Mouse (Mus musculus): ENCODE results near the gene Fabp2.

The Fabp2 gene

DNA sequence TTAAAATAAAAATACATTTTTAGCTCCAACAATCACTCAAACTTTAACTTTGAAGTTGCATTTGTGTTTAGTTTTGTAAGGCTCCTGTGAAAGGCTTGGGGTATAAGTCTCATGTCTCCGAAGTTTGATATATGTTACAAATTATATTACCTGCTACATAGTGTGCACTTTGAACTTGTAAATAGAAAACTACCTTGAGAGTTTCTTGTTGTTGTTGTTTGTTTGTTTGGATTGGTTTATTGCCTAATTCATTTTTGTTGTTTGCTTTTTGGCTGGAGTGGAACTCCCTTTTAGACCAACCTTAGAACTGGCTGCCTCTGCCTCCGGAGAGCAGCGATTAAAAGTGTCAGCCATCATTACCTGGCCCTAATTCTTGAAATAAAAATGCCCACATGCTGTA is at the start of gene Fabp2:
Fabp2 (plus strand) TSS at position 301 of the 400 bp plus-strand sequence.
- DNase-seq (ENCODE audit: low read depth, low spot score) = no peak

DNA sequence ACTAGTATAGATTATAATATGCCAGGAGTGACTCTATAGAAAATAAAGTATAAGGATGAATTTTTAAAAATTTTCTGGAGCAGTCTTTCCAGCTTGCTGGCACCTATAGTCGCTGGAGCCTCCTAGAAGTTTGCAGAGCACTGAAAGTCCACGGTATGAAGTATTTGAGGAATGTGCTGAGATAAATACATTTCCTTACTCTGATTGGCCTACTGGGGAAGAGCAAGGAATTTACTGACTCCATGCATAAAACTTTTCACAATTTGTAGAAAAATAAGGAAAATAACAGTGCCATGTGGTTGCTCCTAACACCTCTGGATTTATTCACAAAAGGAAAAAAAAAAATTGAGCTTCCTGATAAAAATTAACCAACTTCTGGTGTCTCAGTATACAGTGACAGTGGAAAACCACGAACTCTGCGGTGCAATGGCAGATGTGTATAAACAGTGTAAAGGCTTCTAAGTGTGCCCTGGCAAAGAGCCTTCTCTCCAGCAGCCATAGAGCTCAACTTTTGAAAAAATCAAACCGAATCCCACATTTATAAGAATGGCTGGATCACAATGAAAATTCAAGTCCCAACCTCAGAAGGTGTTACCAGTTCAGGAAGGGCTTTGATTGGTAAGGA is 46.4 kb upstream of the Fabp2 start:
- DNase-seq (ENCODE audit: low read depth, low spot score) = no peak

DNA sequence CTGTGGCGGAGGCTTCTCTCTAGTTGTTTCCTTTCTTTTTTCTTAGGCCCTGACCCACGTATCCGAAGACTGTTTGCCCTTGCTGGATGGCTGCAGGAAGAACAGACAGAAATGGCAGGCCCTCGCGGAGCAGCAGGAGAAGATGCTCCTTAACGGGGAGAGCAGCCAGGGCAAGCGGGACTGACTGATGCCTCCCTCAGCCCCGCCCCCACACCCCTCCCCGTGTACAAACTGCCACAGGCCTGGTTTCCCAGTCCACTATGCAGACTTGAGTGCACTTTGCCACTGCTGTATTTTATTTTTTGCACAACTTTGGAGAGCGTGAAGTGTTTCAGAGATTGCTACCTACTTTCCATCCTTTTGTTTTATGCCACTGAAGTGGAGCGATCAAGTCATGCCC is 39.7 kb upstream of the Fabp2 start:
- DNase-seq (ENCODE audit: low read depth, low spot score) = no peak

DNA sequence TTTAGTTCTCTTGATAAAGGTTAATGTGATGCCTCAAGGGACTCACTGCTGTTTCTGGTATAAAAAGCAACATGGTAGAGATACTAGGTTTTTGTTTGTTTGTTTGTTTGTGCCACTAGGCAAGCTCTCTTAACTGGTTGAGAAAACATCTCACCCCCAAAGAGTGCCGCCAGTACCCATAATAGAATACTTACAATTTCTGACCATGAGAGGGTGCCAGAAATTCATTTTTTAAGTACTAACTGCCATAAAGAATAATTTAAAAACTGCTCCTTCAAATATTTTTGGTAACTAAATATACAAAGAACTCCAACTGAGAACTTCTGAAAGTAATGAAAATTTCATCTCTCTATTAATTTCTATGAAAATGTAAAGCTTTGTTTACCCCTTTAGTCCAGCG is 35.0 kb upstream of the Fabp2 start:
- peak; percentile 20 for DNase-seq (ENCODE audit: low read depth, low spot score)

DNA sequence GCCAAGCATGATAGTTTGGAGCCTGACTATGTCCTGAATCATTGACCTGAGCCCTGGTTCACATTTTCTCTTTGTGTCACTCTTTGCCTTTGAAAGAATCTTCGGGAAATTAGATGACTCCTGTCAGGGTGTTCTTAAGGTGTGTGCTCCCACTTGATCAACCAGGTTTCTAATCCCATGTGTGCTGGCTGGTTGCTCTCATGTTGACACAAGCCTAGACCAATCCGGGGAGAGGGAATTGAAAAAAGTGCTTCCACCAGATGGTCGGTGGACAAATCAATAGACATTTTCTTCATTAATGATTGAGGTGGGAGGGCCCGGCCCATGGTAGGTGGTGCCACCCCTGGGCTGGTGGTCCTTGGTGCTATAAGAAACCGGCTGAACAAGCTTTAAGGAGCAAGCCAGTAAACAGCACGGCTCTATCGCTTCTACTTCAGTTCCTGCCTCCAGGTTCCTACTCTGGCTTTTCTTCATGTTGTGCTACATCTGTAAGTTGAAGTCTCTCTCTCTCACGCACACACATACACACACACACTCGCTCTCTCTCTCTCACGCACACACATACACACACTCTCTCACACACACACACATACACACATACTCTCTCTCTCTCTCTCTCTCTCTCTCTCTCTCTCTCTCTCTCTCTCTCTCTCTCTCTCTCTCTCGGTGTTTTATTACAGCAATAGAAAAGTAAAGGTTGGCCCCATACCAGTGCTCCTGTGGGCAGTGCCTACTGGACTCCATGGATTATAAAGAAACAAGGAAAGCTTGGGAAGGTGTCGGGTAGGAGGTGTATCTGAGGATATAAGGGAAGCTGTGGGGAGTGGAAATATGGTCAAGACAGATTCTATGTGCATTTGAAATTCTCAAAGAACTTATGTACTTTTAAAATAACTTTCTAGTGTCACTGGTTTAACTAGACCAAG is 34.0 kb upstream of the Fabp2 start:
- DNase-seq (ENCODE audit: low read depth, low spot score) = peak; percentile 8

DNA sequence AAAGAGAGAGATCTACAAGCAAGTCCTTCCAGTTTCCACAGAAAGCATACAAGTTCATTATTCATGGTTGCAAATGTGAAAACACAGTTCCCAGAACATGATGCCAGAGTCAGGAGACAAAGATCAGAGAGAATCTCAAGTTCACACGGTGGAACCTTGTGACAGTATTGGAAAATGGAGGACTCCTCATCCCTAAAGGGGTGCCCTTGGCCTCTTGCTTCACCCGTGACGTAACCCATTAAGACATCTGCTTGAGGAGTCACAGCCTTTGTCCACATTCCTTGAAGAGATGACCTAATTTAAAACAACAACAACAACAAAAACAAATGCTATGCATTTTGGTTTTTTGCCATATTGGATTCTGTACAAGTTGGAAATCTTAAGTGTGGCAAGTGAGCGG is 29.8 kb upstream of the Fabp2 start:
- no peak for DNase-seq (ENCODE audit: low read depth, low spot score)

DNA sequence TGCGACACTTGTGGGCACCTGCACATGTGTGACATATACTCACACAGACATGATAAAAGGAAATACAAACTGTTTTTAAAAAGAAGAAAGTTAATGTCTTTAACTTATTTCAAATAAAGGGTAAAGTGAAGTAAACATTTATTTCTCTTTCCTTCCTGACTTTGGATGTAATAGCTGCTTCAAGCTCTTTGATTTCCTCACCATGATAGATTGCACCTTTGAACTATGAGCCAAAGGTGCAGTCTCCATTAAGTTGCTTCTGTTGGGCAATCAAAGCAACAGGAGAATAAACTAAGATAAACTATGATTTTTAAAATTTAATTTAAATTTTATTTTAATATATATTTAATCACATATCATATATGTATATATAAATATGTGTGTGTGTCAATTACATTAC is 26.6 kb upstream of the Fabp2 start:
- no peak for DNase-seq (ENCODE audit: low read depth, low spot score)

DNA sequence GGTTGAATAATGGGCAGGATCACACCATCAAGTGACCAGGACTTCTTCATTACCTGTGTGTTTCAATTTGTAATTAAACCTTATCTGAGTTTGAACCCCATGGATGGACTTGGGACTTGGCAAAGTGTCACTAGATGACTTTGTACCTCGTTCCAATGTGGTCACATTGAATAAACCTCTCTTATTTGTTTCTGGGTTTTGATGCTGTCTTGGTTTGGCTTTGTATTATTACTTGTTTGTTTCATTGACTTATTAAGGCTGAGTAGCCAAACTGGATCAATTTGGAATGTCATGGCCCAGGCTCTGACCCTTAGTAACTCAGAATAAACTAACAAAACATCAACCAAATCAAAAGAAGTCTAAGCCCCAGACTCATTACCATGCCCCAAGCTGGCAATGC is 23.3 kb upstream of the Fabp2 start:
- DNase-seq (ENCODE audit: low read depth, low spot score) = no peak

DNA sequence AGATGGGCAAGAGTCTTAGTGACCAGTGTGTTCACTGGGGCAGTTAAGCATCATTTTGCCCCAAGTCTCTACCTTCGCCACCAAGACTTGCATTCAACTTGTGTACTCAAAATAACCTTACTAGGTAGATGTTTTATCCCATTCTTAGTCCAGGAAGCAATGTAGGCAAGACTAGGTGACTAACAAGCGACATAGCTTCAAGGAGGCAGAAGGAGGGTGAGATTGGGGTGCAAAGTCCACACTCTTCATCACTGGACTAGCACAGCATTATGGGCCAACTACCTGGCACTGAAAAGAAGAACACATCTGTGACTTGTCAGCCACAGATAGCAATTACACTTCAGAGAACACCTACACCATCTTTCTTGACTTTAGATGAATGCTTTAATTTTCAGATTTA is 18.0 kb upstream of the Fabp2 start:
- no peak for DNase-seq (ENCODE audit: low read depth, low spot score)

DNA sequence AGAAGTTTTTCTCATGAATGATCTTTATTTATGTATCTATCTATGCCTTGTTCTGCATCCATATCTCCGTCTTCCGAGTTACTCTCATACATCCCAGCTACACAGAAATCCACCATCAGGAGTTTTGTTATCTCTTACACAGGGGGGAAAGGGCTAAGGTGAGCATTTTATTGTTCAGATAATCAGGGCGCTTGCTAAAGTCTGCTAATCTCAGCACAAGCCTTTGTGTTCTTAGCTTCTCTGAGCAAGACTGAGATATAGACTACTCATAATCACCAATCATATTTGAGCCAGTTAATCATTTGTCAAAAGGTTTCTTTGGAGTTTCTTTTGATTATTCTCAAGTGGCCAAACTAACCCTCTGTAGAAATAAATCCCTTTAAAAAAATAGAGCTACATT is 17.3 kb upstream of the Fabp2 start:
- DNase-seq (ENCODE audit: low read depth, low spot score) = no peak

DNA sequence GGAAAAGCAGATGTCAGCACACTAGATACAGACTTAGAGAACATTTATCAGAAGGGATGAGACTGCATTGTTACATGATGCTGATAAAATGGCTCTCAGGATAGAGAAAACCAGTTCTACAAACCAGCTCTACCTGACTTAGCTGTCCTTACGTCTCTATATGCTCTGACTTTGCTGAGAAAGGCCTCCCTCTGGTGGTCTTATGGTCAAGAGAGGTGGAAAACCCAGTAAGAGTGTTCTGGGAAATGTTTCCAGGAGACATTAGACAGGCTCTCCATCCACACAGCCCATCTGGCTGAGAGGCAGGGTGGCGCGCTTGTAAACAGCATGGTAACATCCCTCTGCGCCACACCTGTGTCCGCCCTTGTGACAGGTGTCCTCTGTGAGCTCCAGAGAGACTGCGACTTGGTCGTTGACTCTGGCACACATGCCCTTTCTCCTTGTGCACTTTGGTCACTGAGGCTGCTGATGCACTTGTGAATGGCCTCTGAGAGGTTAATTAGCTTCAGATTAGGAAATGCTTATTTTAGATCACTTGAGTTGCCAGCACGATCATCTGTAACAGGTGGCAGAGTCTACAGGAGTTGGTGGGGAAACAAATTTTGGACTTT is 16.1 kb upstream of the Fabp2 start:
- DNase-seq (ENCODE audit: low read depth, low spot score) = no peak

DNA sequence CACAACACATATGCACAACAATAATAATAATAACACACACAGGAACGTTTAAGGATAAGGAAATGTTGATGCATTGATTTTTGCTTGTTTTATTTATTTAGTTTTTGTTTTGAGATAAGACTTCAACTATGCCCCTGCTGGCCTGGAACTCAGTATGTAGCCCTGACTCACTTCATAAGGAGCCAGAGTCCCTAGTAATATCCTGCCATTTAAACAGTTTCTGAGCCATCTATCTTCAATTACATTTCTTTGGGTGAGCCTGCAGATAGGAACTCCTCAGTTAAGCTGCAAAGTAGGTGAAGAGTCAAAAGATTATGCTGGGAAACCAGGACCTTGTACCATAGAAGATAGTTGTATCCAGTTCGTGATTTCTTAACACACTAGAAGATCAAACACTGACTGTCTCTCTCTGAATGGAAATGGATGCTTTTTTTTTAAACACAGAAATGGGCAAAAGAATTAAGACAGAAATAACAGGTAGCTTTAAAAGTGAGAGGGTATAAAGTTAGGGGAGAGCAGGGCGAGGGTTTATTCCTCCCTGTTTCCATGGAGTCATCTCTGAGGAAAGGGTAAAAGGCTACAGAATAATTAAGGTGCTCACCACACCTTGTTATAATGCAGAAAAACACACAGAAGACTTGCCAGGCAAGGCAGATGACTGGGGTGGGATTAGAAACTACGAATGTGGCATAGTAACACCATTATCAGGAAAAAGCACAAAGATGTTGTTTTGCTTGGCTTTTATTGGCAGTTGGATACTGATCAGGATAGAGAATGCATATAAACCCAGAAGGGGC is 7.2 kb upstream of the Fabp2 start:
- no peak for DNase-seq (ENCODE audit: low read depth, low spot score)

DNA sequence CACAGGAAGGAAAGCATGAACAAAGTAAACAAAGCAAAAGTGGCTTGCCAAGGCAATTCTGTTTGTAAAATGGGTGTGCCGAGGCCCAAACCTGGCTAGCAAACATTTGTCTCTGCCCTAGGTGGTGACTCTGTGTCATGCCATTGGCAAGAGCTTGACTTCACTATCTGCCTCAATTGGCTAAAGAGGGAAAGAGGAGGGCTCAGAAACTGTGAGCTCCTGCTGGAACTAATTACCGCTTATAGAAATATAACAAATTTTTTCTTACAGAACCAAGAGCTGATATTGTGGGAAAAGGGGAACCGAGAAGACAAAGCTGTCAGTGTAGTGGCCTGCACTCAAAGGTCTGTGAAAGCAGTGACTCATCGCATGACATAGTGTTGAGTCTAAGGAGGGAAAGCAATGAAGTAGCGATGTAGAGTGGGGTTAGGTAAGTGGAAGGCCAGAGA is 6.5 kb upstream of the Fabp2 start:
- DNase-seq (ENCODE audit: low read depth, low spot score) = no peak

DNA sequence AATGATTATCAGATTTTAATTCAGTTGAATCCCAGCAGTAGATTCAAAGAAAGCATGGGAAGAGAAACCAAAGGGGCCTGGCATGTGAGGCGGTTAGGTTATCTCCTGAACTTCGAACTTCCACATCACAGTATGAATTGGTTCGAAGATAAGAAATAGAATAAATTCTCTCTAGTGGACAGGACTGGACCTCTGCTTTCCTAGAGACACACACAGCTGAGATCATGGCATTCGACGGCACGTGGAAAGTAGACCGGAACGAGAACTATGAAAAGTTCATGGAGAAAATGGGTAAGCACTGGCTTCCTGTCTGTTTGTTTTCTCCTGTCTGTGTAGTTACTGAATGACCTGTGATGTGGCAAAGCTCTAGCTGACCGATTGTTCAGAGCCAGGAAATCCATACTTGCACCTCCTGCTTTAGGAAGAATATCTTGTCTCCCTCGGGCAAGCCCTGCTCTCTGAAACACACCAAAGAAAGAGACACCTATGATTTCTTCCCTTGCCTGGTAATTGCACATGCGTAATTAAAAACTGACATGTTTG is 388 bp downstream of the Fabp2 start:
- no peak for DNase-seq (ENCODE audit: low read depth, low spot score)

DNA sequence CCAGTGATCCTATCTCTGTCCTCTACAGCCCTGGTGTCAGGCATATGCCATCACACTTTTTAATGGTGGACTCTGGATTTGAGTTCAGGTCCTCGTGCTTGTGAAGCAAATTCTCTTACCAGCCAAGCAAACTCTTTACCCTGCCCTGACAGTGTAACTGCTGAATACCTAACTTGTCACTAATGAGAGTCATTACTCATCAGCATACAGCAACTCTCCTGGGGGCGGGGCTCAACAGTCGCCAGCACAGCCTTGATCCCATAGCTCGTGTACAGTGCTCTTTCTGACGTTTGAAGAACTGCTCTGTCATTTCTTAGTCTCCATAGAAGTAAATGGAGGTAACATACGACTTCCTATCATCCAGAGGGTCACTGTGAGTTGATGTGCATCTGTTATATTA is 3.4 kb downstream of the Fabp2 start:
- DNase-seq (ENCODE audit: low read depth, low spot score) = no peak

DNA sequence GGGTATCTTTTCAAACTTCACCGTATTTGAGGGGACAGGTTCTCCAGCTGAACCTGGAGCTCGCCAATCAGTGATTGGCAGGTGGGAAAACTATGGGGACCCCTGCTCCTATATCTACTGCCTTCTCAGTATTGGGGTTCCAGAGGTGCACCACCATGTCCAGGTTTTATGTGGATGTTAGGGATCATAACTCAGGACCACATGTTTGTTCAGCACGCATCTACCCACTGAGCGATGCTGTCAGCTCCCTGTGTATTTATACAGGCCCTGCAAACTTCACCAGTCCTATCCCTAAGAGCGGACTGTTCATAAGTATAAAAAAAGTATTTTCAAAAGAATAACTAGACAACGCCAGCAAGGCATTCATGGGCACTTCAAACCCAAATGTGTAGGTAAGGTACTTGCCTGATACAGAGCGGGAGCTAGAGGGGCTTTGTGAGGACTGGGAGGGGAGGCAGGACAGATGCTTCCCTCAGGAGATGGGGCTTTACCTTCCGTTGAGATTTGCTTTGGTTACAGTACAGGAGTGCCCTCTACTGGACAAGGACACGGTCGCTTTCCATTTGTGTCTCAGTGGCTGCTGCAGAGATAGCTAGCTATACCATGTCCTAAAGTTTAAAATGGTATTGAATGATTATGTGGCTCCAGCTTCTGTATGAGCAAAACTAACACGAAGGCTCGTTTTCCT is 9.0 kb downstream of the Fabp2 start:
- DNase-seq (ENCODE audit: low read depth, low spot score) = peak; percentile 77

DNA sequence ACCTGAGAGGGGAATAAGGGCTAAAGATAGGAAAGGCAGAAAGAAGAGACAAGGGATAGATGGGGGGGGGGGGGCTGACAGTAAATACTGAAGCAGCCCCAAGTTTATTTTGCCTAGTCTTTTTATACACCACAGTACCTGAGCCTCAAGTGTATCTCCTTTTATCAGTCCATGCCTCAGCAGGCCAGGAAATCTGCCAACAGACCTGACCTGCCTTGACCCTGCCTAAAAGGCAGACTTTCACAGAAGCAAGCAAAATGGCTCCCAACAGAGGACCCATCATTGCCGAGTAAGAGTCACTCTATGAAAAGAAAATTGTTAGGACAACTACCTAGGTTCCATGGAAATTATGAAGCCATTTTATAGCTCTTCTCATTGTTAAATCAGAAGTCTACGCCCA is 13.0 kb downstream of the Fabp2 start:
- DNase-seq (ENCODE audit: low read depth, low spot score) = no peak

DNA sequence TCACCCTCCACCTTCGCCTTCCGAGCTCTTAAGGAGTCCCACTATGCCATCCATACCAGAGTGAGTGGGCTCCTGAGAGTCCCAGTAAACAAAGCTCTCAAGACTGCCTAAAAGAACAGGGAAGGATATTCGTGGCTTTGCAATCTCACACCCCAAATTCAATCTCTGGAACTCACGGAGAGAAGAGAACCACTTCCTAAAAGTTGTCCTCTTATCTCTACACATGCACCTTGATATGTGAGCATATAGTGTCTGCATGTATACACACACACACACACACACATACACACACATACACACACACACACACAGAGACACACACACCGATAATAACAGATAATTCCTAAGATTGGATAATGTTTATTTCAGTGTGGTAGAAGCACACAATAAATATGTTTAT is 20.6 kb downstream of the Fabp2 start:
- no peak for DNase-seq (ENCODE audit: low read depth, low spot score)

DNA sequence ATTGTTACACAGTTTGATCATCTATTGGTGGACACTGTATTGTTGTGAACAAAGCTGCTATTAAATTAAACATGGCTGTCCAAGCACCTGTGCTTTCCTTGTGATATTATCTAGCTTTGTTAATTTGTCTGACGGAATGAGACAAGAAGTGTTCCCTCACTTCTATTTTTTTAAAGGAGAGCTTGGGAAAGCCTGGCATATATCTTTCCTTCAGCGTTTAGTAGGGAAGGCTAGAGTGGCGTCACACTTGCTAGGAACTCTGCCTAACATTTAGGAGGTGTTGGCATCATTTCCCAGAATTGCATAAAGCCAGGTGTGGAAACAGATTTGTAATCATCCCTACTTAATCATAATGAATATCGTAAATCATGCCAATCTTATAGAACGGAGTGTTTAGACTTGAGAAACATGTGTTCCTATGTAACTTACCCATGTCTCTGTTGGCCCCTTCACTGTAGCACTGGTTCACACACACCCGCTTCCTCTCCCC is 21.4 kb downstream of the Fabp2 start:
- DNase-seq (ENCODE audit: low read depth, low spot score) = no peak

DNA sequence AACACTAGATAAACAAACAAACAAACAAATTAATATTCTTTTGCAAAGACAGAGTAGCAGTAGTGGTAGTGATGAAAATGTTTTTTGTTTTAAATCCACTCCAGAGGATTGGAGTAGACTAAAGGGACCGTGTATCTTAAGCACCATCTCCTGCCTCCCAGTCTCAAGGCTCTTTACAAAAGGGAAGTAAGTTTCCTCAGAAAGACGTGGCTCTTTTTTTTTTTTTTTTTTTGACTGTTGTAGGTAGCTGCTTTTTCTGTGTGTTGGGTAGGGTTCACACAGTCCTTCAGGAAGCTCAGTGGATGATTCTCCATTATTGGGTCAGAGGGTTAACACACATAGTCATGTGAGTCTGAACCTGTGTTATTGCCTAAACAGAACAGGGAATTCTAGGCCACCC is 23.8 kb downstream of the Fabp2 start:
- no peak for DNase-seq (ENCODE audit: low read depth, low spot score)

DNA sequence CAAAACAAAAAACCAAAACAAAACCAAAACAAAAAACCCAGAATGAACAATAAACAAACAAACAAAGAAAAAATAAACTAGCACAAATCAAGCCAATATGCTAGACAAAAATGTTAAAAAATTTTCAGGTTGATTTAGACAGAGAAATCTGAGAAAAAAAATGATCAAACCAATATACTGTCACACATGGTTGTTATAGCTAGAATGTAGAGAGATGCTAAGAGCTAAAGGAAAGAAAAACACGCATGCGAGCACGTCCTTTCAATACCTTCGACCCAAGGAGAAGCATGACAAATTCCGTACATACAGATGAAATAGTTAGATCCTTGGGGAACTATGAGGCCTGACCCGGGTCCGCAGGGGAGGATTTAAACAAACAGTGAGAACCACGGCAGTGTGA is 24.4 kb downstream of the Fabp2 start, which contains the start of gene Gm10959:
Gm10959 (minus strand) TSS at position 101 of the 400 bp plus-strand sequence.
- no peak for DNase-seq (ENCODE audit: low read depth, low spot score)

All from brain, adult 2 months (tissue).